Mouse (Mus musculus) E14TG2a.4 (cell line): ENCODE data around the gene Trip11.

Experiments used
- CTCF ChIP-seq: conservative IDR thresholded peaks from 2 replicates; pipeline ENCODE4 v1.5.1; 2014; ENCODE audit warnings: low read length
- NANOG ChIP-seq: IDR thresholded peaks from 2 replicates; pipeline ENCODE4 v1.6.1; 2014; ENCODE audit warnings: borderline replicate concordance, low read length, mixed read lengths

DNA sequence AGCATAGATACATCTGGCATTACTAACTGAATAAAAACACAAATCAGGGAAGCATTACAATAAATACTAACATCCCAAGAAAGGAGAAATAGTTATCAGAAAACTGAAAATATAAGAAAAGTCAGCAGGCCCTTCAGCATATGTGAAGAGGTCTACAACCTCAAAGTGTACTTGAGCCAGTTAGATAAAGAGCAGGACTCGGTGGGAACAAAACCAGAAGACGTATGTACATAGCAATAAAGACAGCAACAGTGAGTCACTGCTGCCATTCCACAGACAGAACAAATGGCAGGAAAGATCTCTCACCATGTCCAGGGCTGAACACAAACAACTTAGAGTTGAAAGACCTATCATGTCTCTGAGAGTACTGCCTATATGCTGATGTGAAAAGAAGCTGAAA is 24.8 kb downstream of the Trip11 start:
- TF ChIP-seq CTCF (no peak), NANOG (no peak)
